Comparison of ENCODE assay signal across 9 mouse cellular contexts in the genomic region with DNA sequence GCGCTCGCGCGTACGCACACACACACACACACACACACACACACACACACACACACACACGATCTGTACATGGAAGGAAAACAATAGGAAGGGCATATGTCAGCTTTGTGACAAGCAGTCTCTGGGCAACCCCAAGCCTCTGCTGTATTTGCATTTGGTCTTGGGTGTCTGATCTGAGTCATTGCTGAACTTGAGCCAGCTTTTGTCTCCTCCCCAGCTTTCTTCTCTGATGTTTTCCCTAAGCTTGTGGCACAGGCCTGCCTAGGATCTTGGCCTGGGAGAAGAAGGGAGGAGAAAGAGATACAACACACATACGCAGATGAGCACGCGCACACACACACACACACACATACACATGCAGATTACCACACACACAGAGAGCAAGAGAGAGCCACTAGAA. TPM values are rescaled to one million over a fixed set of nuclear protein-coding genes. Genes with fewer than 3 reads are reported as not detected.
DNase-seq lines count a peak whose midpoint lies in the region.
"Had no signal": no experiment of that assay in that cellular context is flagged by ENCODE, and none has a peak within 500 bp of the region (broad histone marks: within the 10 kb centered on the region; RNA-seq: fewer than 3 reads in every experiment).

No protein-coding gene starts in this region.

- peak; percentile 51 for DNase-seq in adrenal gland, postnatal 10 days
- DNase-seq in adrenal gland, adult 8-10 months = no peak
- peak; percentile 28 to 31 for DNase-seq in left cerebral cortex, adult 18-20 months (ENCODE audit: low spot score in 2 of 2)
- DNase-seq in left cerebral cortex, postnatal 10 days (ENCODE audit: extremely low spot score in 1 of 2, low spot score in 2 of 2) = no peak
- peak; percentile 32 for DNase-seq in 416B (ENCODE audit: low read depth)
- peak; percentile 75 for DNase-seq in fibroblast of lung, adult 2 months (ENCODE audit: low read depth)
- no peak for DNase-seq in cerebellum, postnatal 14 days
- DNase-seq in gastrocnemius, postnatal 36 days = no peak

- intact Hi-C loops in left cerebral cortex, postnatal 10 days (cut with DNase I) = no loop called here
- intact Hi-C loops in gastrocnemius, postnatal 36 days (cut with DNase I) = no loop called here

RNA-seq across cellular contexts. Expression of a gene that starts 46.1 kb away (rescaled TPM):
- total RNA-seq in adrenal gland, postnatal 10 days (2021) = under 1 TPM in 1 of 2 experiments, not detected in 1; 0.45 TPM
- under 1 TPM; 0.15 to 0.24 (median 0.23) TPM for total RNA-seq in adrenal gland, adult 8-10 months (2022)
- total RNA-seq in left cerebral cortex, adult 18-20 months (2021) = 1 to 10 TPM; 1.6 to 1.8 TPM
- total RNA-seq in left cerebral cortex, postnatal 10 days (2021) = 1 to 10 TPM in 1 of 2 experiments, under 1 TPM in 1; 0.55 to 1.1 TPM
- not detected for total RNA-seq in gastrocnemius, postnatal 36 days (2021)
- total RNA-seq: heart, postnatal 25 days had no signal

RNA-seq across cellular contexts. Expression of a gene that starts 59.4 kb away (rescaled TPM):
- 10 to 100 TPM; 16.7 to 18.6 TPM for total RNA-seq in adrenal gland, postnatal 10 days (2021)
- 10 to 100 TPM; 19.1 to 25.6 (median 22.9) TPM for total RNA-seq in adrenal gland, adult 8-10 months (2022)
- 10 to 100 TPM; 63.8 to 79.8 TPM for total RNA-seq in left cerebral cortex, adult 18-20 months (2021)
- 10 to 100 TPM; 31.8 to 40.4 TPM for total RNA-seq in left cerebral cortex, postnatal 10 days (2021)
- 1 to 10 TPM; 8.4 to 9.0 TPM for total RNA-seq in gastrocnemius, postnatal 36 days (2021)

Comparison
In these comparisons a context has a peak if more than half of its experiments do, and no peak if none do; other contexts are left out.
1. DNase-seq: peak in adrenal gland, postnatal 10 days (single experiment), left cerebral cortex, adult 18-20 months (2 of 2), 416B (single experiment) and fibroblast of lung, adult 2 months (single experiment); none in adrenal gland, adult 8-10 months (single experiment), left cerebral cortex, postnatal 10 days (0 of 2), cerebellum, postnatal 14 days (0 of 2) and gastrocnemius, postnatal 36 days (0 of 2).